Mouse (Mus musculus) ES-Bruce4 (cell line): ENCODE measurements around the gene Kcnn3. TPM values are rescaled to one million over a fixed set of nuclear protein-coding genes. Genes with fewer than 3 reads are reported as not detected.

ENCODE experiments used
- H3K27ac ChIP-seq: 2 replicates; pipeline ENCODE4 v1.5.1; 2012; ENCODE audit warnings: low read length, inconsistent platforms; ENCODE audit not compliant: insufficient read depth
- H3K27me3 ChIP-seq: 2 replicates; pipeline ENCODE4 v1.6.1; 2012; ENCODE audit warnings: mild to moderate bottlenecking, low read length, inconsistent platforms; ENCODE audit not compliant: control insufficient read depth, poor library complexity, insufficient read depth, severe bottlenecking
- H3K36me3 ChIP-seq: 2 replicates; pipeline ENCODE4 v1.6.1; 2012; ENCODE audit warnings: inconsistent platforms, mild to moderate bottlenecking, low read length, moderate library complexity; ENCODE audit not compliant: control insufficient read depth, poor library complexity, insufficient read depth, severe bottlenecking
- H3K4me1 ChIP-seq: one replicate; pipeline ENCODE4 v1.8.1; 2011; ENCODE audit warnings: low read length; ENCODE audit not compliant: control insufficient read depth, insufficient read depth
- H3K4me3 ChIP-seq: 2 replicates; pipeline ENCODE4 v1.5.1; 2011; ENCODE audit warnings: low read depth, mild to moderate bottlenecking, low read length
- H3K9ac ChIP-seq: 2 replicates; pipeline ENCODE4 v1.6.1; 2012; ENCODE audit warnings: low read depth, mild to moderate bottlenecking, inconsistent platforms; ENCODE audit not compliant: poor library complexity, severe bottlenecking
- H3K9me3 ChIP-seq: replicated peaks from 2 replicates; pipeline ENCODE4 v1.6.1; 2012; ENCODE audit warnings: mild to moderate bottlenecking, low read length, inconsistent platforms; ENCODE audit not compliant: control insufficient read depth, poor library complexity, insufficient read depth, severe bottlenecking
- CTCF ChIP-seq: IDR thresholded peaks from one replicate; pipeline ENCODE4 v1.8.1; 2011; ENCODE audit warnings: low read depth, low read length
- EP300 ChIP-seq: IDR thresholded peaks from 2 replicates; pipeline ENCODE4 v1.6.1; 2011; ENCODE audit warnings: low read depth, low read length; ENCODE audit not compliant: insufficient read depth
- POLR2A ChIP-seq: IDR thresholded peaks from one replicate; pipeline ENCODE4 v1.8.1; 2011; ENCODE audit warnings: low read length; ENCODE audit not compliant: insufficient read depth
- polyA plus RNA-seq: library from polyadenylated mRNA; stranded (reverse); fragments of >200 nt; gene quantifications from 2 replicates; pipeline ENCODE4 v1.2.4, GENCODE M21; 2011; ENCODE audit warnings: low read depth; ENCODE audit not compliant: missing spikeins, insufficient read depth, insufficient read length

The Kcnn3 gene
- polyA plus RNA-seq, 1 experiment = 0.93 TPM

GRCm38 (mm10) chr3:89492701-89493151 is 27.2 kb upstream of the Kcnn3 start:
- H3K4me1 ChIP-seq = no peaks in the 10 kb centered on the region
- no peak overlapping the region for H3K4me3 ChIP-seq
- no peaks in the 10 kb centered on the region for H3K9me3 ChIP-seq
- H3K9ac ChIP-seq = no peak overlapping the region
- no peaks in the 10 kb centered on the region for H3K27me3 ChIP-seq
- TF ChIP-seq CTCF = no peak
- TF ChIP-seq POLR2A = no peak
- TF ChIP-seq EP300 = no peak
- no peak overlapping the region for H3K27ac ChIP-seq
- H3K36me3 ChIP-seq = no peaks in the 10 kb centered on the region

- Histone ChIP-seq H3K27me3 (no peaks in the 10 kb centered on the region), H3K4me1 (no peaks in the 10 kb centered on the region), H3K27ac (no peak overlapping the region), H3K36me3 (no peaks in the 10 kb centered on the region), H3K9ac (no peak overlapping the region), H3K4me3 (no peak overlapping the region), H3K9me3 (no peaks in the 10 kb centered on the region)
- TF ChIP-seq POLR2A (no peak), CTCF (peak; percentile 30)
These were observed 25.3 kb upstream of the Kcnn3 start for GRCm38 (mm10) chr3:89494630-89495029.

- TF ChIP-seq POLR2A = no peak
- TF ChIP-seq EP300 = no peak
- no peak for TF ChIP-seq CTCF
- H3K36me3 ChIP-seq = no peaks in the 10 kb centered on the region
- no peaks in the 10 kb centered on the region for H3K4me1 ChIP-seq
- H3K9ac ChIP-seq = no peak overlapping the region
- H3K4me3 ChIP-seq = no peak overlapping the region
- H3K9me3 ChIP-seq = no peaks in the 10 kb centered on the region
- H3K27ac ChIP-seq = no peak overlapping the region
- no peaks in the 10 kb centered on the region for H3K27me3 ChIP-seq
These were observed 23.6 kb upstream of the Kcnn3 start for GRCm38 (mm10) chr3:89496366-89496765.

GRCm38 (mm10) chr3:89499696-89500095 is 20.3 kb upstream of the Kcnn3 start:
- Histone ChIP-seq H3K4me3 (no peak overlapping the region), H3K36me3 (no peaks in the 10 kb centered on the region), H3K4me1 (no peaks in the 10 kb centered on the region), H3K27ac (no peak overlapping the region), H3K9ac (no peak overlapping the region), H3K27me3 (no peaks in the 10 kb centered on the region), H3K9me3 (no peaks in the 10 kb centered on the region)
- no peak for TF ChIP-seq POLR2A
- TF ChIP-seq EP300 = no peak
- no peak for TF ChIP-seq CTCF

- H3K9me3 ChIP-seq = no peaks in the 10 kb centered on the region
- no peak for TF ChIP-seq POLR2A
- TF ChIP-seq EP300 = no peak
- TF ChIP-seq CTCF = peak; percentile 35
- H3K27ac ChIP-seq = no peak overlapping the region
- H3K4me1 ChIP-seq = no peaks in the 10 kb centered on the region
- no peaks in the 10 kb centered on the region for H3K36me3 ChIP-seq
- H3K4me3 ChIP-seq = no peak overlapping the region
- H3K27me3 ChIP-seq = no peaks in the 10 kb centered on the region
- H3K9ac ChIP-seq = no peak overlapping the region
These were observed 18.5 kb upstream of the Kcnn3 start for GRCm38 (mm10) chr3:89501486-89501885.

- Histone ChIP-seq H3K4me1 (no peaks in the 10 kb centered on the region), H3K27ac (no peak overlapping the region), H3K9me3 (no peaks in the 10 kb centered on the region), H3K9ac (no peak overlapping the region), H3K4me3 (no peak overlapping the region), H3K36me3 (no peaks in the 10 kb centered on the region), H3K27me3 (no peaks in the 10 kb centered on the region)
- TF ChIP-seq EP300 = no peak
- TF ChIP-seq CTCF = no peak
- no peak for TF ChIP-seq POLR2A
These were observed 17.4 kb upstream of the Kcnn3 start for GRCm38 (mm10) chr3:89502551-89502950.
